Mouse (Mus musculus): Measurements from ENCODE around the gene Tardbp.

DNA sequence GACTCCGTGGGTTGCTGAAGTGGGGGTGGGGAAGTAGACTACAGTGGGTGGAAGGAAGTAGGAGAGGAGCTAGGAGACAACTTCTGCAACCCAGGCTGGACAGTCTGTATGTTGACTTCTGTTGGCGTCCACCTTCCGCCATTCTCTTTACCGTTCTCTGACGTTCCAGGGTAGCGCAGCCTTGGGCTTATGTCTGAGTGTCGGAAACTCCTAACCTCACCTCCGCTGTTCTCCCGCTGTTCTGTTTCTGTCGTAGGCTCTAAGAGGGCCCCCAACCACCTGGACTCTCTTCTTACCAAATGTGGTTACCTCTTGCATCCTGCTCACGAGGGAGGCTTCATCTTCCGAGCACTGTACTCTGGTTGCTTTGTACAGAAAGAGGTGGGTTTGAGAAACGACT is 31.0 kb upstream of the Tardbp start:
- TF ChIP-seq POLR2A (IDR thresholded peaks at IDR 0.05; ENCODE audit: borderline replicate concordance, insufficient read depth, low read length): no peak
- TF ChIP-seq CTCF (IDR thresholded peaks at IDR 0.05; ENCODE audit: borderline replicate concordance, insufficient read depth, low read depth, low read length): no peak

All from cerebellum, adult 2 months (tissue).